Mouse (Mus musculus): ENCODE measurements around the gene Dact3. TPM values are rescaled to one million over a fixed set of nuclear protein-coding genes. Genes with fewer than 3 reads are reported as not detected.

The Dact3 gene
- polyA plus RNA-seq, 1 experiment, result 31.7 TPM

DNA sequence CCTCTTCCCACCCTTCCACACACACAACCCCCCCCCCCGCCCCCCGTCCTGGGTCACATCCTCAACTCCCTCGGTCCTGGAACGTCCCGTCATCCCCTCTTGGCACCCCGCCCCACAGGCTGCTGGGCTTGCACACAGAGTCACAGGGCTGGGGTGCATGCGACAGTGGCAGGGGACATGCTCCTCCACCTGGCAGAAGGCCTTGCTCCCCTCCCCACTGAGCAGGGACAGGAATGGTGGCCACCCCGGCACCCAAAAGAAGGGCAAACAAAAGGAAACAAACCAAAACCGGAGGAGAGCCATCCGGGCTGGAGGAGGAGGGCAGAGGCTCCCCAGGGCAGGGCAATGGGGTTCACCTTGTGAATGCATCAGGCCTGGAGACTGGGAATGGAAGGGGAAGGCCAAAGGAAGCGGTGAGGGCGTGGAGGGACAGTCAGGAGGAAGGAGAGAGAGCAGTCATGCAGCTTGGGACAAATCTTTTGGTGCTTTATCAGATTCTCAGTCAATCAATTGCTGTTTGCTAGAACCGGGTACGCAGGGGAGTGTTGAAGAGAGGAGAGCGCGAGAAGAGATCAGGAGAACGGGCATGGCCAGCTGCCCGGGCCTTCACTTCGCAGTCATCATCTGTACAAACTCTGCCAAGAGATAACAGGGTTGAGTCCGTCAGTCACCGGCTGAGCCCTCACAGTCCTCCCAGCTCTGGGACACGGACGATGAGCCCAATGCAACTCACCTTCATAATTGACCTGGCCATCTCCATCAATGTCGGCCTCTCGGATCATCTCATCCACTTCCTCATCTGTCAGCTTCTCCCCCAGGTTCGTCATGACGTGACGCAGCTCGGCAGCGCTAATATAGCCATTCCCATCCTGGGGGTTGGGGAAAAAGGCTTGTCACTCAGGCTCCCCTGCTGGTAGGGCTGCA, 41.5 kb downstream of the Dact3 start:
- WGBS, result 70% methylated on average over 30 of the region's 30 CpGs
- peaks cover 8% of the 10 kb centered on the region for H3K4me1 ChIP-seq (ENCODE audit: control insufficient read depth, insufficient read depth, low read length)
- no peak for TF ChIP-seq POLR2A (IDR thresholded peaks at IDR 0.05; ENCODE audit: borderline replicate concordance, extremely low read depth, low read depth, low read length)
- TF ChIP-seq CTCF (IDR thresholded peaks at IDR 0.05; ENCODE audit: insufficient read depth, low read length), result no peak
- no peak overlapping the region for H3K4me3 ChIP-seq (replicated peaks; ENCODE audit: extremely low read depth, low read depth, low read length)
- no peak for DNase-seq

DNA sequence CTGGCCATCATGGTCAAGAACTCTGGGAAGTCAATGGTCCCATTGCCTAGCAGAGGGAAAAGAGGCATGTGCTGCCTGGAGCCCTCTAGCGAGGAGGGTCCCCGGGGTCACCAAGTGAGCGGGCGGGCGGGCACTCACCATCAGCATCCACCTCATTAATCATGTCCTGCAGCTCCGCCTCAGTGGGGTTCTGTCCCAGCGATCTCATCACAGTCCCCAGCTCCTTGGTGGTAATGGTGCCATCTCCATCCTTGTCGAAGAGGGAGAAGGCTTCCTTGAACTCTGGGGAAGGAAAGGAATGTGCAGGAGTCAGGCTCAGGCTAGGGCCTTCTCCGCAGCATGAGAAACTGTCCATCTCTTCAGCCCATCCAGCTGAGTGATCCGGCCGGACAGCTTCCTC, 42.3 kb downstream of the Dact3 start:
- no peak overlapping the region for H3K4me3 ChIP-seq (replicated peaks; ENCODE audit: extremely low read depth, low read depth, low read length)
- no peak for TF ChIP-seq CTCF (IDR thresholded peaks at IDR 0.05; ENCODE audit: insufficient read depth, low read length)
- no peak for TF ChIP-seq POLR2A (IDR thresholded peaks at IDR 0.05; ENCODE audit: borderline replicate concordance, extremely low read depth, low read depth, low read length)
- DNase-seq, result no peak
- WGBS, result 62% methylated on average over 11 of the region's 11 CpGs
- peaks cover 14% of the 10 kb centered on the region for H3K4me1 ChIP-seq (ENCODE audit: control insufficient read depth, insufficient read depth, low read length)

DNA sequence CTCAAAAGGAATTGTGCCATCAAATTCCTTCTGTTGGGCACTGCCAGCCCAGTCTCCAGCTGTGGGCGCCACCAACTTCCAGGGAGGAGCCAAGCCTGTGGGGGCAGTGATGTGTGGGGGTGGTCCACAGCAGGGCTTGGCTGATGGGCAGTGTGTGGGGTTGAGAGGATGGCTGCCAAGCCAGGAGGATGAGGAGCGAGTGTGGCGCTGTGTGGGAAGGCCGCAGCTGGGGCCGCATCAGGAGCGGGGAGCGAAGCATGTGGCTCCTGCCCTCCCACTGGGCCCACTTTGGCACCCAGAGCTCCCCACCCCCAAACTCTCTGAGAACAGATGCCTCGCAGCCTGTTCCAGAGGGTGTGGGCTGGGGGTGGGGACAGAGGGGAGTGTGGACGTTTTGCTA, 42.9 kb downstream of the Dact3 start:
- 73% methylated on average over 9 of the region's 9 CpGs for WGBS
- no peak overlapping the region for H3K4me3 ChIP-seq (replicated peaks; ENCODE audit: extremely low read depth, low read depth, low read length)
- peaks cover 17% of the 10 kb centered on the region for H3K4me1 ChIP-seq (ENCODE audit: control insufficient read depth, insufficient read depth, low read length)
- DNase-seq, result no peak
- TF ChIP-seq POLR2A (IDR thresholded peaks at IDR 0.05; ENCODE audit: borderline replicate concordance, extremely low read depth, low read depth, low read length), result no peak
- no peak for TF ChIP-seq CTCF (IDR thresholded peaks at IDR 0.05; ENCODE audit: insufficient read depth, low read length)

DNA sequence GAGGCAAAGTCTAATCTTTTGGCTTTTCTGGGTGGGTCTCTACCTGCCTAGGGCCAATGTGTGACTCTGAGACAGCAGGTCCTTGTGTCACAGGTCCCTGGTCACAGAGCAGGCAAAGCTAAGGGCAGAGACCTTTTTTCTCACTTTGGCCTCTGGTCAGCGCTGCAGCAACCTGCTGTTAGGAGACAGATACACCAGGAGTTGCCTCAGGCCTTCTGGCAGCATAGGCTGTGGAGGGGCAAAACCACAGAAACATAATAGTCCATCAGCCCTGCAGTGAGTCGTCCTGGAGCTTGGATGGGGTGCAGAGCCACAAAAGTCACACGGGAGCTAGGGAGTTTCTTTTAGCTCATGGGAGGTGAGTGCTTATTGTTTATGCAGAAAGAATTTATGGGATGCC, 43.6 kb downstream of the Dact3 start:
- no peak for TF ChIP-seq CTCF (IDR thresholded peaks at IDR 0.05; ENCODE audit: insufficient read depth, low read length)
- no peak for TF ChIP-seq POLR2A (IDR thresholded peaks at IDR 0.05; ENCODE audit: borderline replicate concordance, extremely low read depth, low read depth, low read length)
- no peak for DNase-seq
- Histone ChIP-seq H3K4me1 (ENCODE audit: control insufficient read depth, insufficient read depth, low read length) (peaks cover 17% of the 10 kb centered on the region), H3K4me3 (replicated peaks; ENCODE audit: extremely low read depth, low read depth, low read length) (no peak overlapping the region)
- WGBS, result 83% methylated on average over 3 of the region's 3 CpGs

GRCm38 (mm10) chr7:16919395-16920149, 44.5 kb downstream of the Dact3 start:
- no peak for DNase-seq
- H3K4me1 ChIP-seq (ENCODE audit: control insufficient read depth, insufficient read depth, low read length), result peaks cover 17% of the 10 kb centered on the region
- TF ChIP-seq POLR2A (IDR thresholded peaks at IDR 0.05; ENCODE audit: borderline replicate concordance, extremely low read depth, low read depth, low read length), result no peak
- TF ChIP-seq CTCF (IDR thresholded peaks at IDR 0.05; ENCODE audit: insufficient read depth, low read length), result no peak
- no peak overlapping the region for H3K4me3 ChIP-seq (replicated peaks; ENCODE audit: extremely low read depth, low read depth, low read length)
- 73% methylated on average over 13 of the region's 13 CpGs for WGBS

DNA sequence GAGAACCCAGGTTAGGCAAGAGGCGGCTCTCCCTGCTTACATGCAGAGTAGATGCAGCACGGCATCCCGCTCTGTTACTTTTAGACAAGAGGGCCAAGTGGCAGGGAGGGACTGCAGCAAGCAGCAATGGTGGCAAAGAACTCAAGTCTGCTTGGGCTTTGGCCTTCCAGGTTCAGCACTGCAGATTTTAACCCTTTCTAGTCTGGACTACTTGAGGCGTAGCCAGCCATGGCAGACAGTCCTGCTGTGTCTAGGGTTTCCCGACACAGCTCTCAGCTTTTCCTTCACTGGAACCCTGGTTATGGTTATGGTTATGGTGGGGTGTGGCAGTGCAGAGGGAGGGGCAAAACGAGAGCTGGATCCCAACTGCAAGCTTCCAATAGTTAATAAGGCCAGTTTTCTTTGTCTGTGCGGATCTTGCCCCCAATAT, 45.0 kb downstream of the Dact3 start:
- DNase-seq, result no peak
- Histone ChIP-seq H3K4me1 (ENCODE audit: control insufficient read depth, insufficient read depth, low read length) (peaks cover 17% of the 10 kb centered on the region), H3K4me3 (replicated peaks; ENCODE audit: extremely low read depth, low read depth, low read length) (no peak overlapping the region)
- TF ChIP-seq POLR2A (IDR thresholded peaks at IDR 0.05; ENCODE audit: borderline replicate concordance, extremely low read depth, low read depth, low read length) (no peak), CTCF (IDR thresholded peaks at IDR 0.05; ENCODE audit: insufficient read depth, low read length) (no peak)
- WGBS, result 83% methylated on average over 7 of the region's 7 CpGs

DNA sequence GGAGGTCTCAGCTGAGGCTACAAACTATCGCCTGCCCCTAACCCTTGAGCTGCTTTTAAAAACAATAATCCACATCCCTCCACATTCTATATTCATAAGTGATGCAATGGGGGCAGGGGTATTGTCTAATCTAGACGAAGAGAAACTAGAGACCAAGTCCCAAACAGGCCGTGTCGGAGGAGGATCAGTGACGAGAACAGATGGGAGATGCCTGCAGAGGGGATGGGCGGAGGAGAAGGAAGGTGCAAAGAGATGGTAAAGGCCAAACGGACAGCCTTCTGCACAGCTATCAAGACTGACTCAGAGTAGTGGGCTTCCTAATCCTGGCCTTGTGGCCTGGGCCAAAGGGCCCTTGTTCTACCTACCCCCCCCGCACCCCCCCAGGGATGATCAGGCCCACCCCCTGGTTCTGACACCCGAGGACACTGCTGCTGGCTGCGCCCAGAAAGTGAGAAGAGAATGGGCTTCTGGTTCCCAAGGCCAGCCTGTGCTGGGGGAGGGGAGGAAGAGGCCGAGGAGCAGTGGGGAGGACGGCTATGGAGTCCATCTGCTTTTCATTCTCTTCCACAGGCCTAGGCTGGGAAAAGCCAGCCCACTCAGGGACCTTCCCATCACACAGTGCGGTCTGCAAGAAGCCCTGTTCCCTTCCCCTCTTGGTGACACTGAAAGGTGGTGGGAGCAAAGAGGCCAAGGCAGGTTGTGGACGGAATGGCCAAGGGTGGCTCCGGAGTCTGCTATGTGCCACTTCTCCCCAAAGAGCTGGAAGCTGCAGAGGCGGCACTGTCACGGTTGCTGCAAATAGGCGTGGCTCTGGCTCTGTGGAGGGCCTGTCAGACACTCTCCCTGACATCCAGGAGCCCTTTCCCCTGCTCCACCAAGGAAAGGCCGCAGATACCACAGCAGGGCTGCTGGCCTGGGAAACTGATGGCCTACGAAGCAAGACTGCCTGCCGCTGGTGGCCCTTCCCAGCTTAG, 46.0 kb downstream of the Dact3 start:
- TF ChIP-seq POLR2A (IDR thresholded peaks at IDR 0.05; ENCODE audit: borderline replicate concordance, extremely low read depth, low read depth, low read length) (no peak), CTCF (IDR thresholded peaks at IDR 0.05; ENCODE audit: insufficient read depth, low read length) (no peak)
- 53% methylated on average over 21 of the region's 21 CpGs for WGBS
- H3K4me1 ChIP-seq (ENCODE audit: control insufficient read depth, insufficient read depth, low read length), result peaks cover 17% of the 10 kb centered on the region
- no peak for DNase-seq
- H3K4me3 ChIP-seq (replicated peaks; ENCODE audit: extremely low read depth, low read depth, low read length), result peak overlapping the region; percentile 18

DNA sequence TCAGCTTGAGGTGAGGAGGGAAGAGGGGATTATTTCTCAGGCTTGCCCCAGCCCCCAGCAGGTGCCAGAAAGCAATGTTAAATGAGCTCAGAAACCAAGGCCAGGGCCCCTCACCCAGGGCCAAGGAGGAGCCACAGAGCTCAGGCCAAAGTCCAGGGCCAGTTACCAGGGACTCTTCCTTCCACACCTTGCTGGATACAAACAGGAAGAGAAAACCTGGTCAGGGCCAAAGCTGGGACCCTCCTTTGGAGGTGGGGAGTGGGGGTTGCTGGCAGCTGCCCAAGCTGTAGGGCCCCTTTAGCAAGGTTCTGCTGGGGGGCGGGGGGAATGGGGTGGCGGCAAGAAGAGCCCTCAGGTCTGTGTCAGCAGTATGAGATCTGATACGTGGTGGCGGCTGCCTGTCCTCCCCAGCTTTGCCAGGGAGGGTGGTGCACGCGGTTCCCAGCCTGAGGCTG, 46.8 kb downstream of the Dact3 start:
- TF ChIP-seq CTCF (IDR thresholded peaks at IDR 0.05; ENCODE audit: insufficient read depth, low read length) (no peak), POLR2A (IDR thresholded peaks at IDR 0.05; ENCODE audit: borderline replicate concordance, extremely low read depth, low read depth, low read length) (no peak)
- H3K4me3 ChIP-seq (replicated peaks; ENCODE audit: extremely low read depth, low read depth, low read length), result no peak overlapping the region
- no peak for DNase-seq
- WGBS, result 46% methylated on average over 6 of the region's 6 CpGs
- peaks cover 17% of the 10 kb centered on the region for H3K4me1 ChIP-seq (ENCODE audit: control insufficient read depth, insufficient read depth, low read length)
